Comparison of ENCODE assay signal across 8 mouse cellular contexts in genomic region chr19:44145702-44146567, GRCm38 (mm10). TPM values are rescaled to one million over a fixed set of nuclear protein-coding genes. Genes with fewer than 3 reads are reported as not detected.
DNase-seq lines count a peak whose midpoint lies in the region; ATAC-seq and TF ChIP-seq lines count a peak whose summit lies in the region.

Bloc1s2 (minus strand) TSS chr19:44146446.

- H3K27ac ChIP-seq in embryonic facial prominence, embryonic 14.5 days (replicated peaks; ENCODE audit: low read depth, low read length), result no peak within 1 kb of the TSS
- 0 out of 2 replicates have a peak within 1 kb of the TSS, but pooled peaks have one; percentile 38 for H3K27ac ChIP-seq in limb, embryonic 14.5 days (replicated peaks; ENCODE audit: low read depth, low read length)
- peak within 1 kb of the TSS; percentile 65 for H3K27ac ChIP-seq in midbrain, postnatal 0 days (ENCODE audit: low read depth, low read length)

- H3K27me3 ChIP-seq in embryonic facial prominence, embryonic 14.5 days (replicated peaks; ENCODE audit: control insufficient read depth, insufficient read depth, low read length), result 0 out of 2 replicates have a peak, but pooled peaks cover 5% of the 10 kb centered on the region
- H3K27me3 ChIP-seq in limb, embryonic 14.5 days (ENCODE audit: control insufficient read depth, insufficient read depth, low read length), result no peaks in the 10 kb centered on the region
- H3K27me3 ChIP-seq in midbrain, postnatal 0 days (ENCODE audit: insufficient read depth, low read length), result no peaks in the 10 kb centered on the region; the same call in 1 of the 2 replicates

- peak; percentile 89 for ATAC-seq in embryonic facial prominence, embryonic 14.5 days (ENCODE audit: low read depth)
- peak; percentile 85 for ATAC-seq in limb, embryonic 14.5 days (ENCODE audit: low FRiP score, low read depth)
- peak; percentile 89 for ATAC-seq in midbrain, postnatal 0 days (ENCODE audit: low FRiP score)

- peak within 1 kb of the TSS; percentile 64 for H3K4me3 ChIP-seq in embryonic facial prominence, embryonic 14.5 days (ENCODE audit: low read depth, low read length)
- H3K4me3 ChIP-seq in limb, embryonic 14.5 days (replicated peaks; ENCODE audit: low read length), result peak within 1 kb of the TSS; percentile 70
- peak within 1 kb of the TSS; percentile 63 for H3K4me3 ChIP-seq in midbrain, postnatal 0 days (ENCODE audit: low read depth, low read length)

- peak; percentile 83 for DNase-seq in 3T3-L1 (ENCODE audit: low read depth, low spot score)
- DNase-seq in adrenal gland, postnatal 4 days (ENCODE audit: low spot score in 2 of 2), result peak; percentile 72 to 83
- DNase-seq in embryonic facial prominence, embryonic 14.5 days (ENCODE audit: low spot score), result peak; percentile 83
- DNase-seq in heart, adult 8-10 months (ENCODE audit: low spot score), result peak; percentile 87
- peak; percentile 94 for DNase-seq in kidney, adult 9 months
- peak; percentile 74 for DNase-seq in limb, embryonic 14.5 days (ENCODE audit: low spot score)
- peak; percentile 82 for DNase-seq in midbrain, postnatal 0 days (ENCODE audit: low spot score)
- DNase-seq in spleen, postnatal 14 days (ENCODE audit: low spot score in 2 of 2), result peak; percentile 84 to 87

- TF ChIP-seq POLR2A in limb, embryonic 14.5 days (IDR thresholded peaks at IDR 0.05; ENCODE audit: borderline replicate concordance, extremely low read depth, insufficient read depth, insufficient read length), result peak; percentile 83; the same call in 1 of the 2 replicates

- H3K4me1 ChIP-seq in embryonic facial prominence, embryonic 14.5 days (ENCODE audit: control insufficient read depth, insufficient read depth, low read length), result peaks cover 8% of the 10 kb centered on the region; the same call in 1 of the 2 replicates
- peaks cover 11% of the 10 kb centered on the region for H3K4me1 ChIP-seq in limb, embryonic 14.5 days (ENCODE audit: control insufficient read depth, insufficient read depth, low read length)
- H3K4me1 ChIP-seq in midbrain, postnatal 0 days (ENCODE audit: insufficient read depth, low read length), result no peaks in the 10 kb centered on the region

- WGBS in embryonic facial prominence, embryonic 14.5 days, result 3% methylated on average over 45 of the region's 46 CpGs
- 3% methylated on average over 46 of the region's 46 CpGs for WGBS in limb, embryonic 14.5 days
- 2% methylated on average over 46 of the region's 46 CpGs for WGBS in midbrain, postnatal 0 days

- peak within 1 kb of the TSS; percentile 75 for H3K9ac ChIP-seq in embryonic facial prominence, embryonic 14.5 days (ENCODE audit: low read depth, low read length)
- peak within 1 kb of the TSS; percentile 69 for H3K9ac ChIP-seq in limb, embryonic 14.5 days (ENCODE audit: low read depth, low read length, severe bottlenecking)
- H3K9ac ChIP-seq in midbrain, postnatal 0 days (replicated peaks; ENCODE audit: low read length, poor library complexity, severe bottlenecking), result peak within 1 kb of the TSS; percentile 82

- TF ChIP-seq CTCF in midbrain, postnatal 0 days (IDR thresholded peaks at IDR 0.05), result no peak

- H3K4me2 ChIP-seq in embryonic facial prominence, embryonic 14.5 days (ENCODE audit: low read depth, low read length), result peak within 1 kb of the TSS; percentile 62
- H3K4me2 ChIP-seq in limb, embryonic 14.5 days (replicated peaks; ENCODE audit: low read depth, low read length, severe bottlenecking), result peak within 1 kb of the TSS; percentile 65
- peak within 1 kb of the TSS; percentile 63 for H3K4me2 ChIP-seq in midbrain, postnatal 0 days (ENCODE audit: low read depth, low read length, poor library complexity, severe bottlenecking)

- H3K36me3 ChIP-seq in embryonic facial prominence, embryonic 14.5 days (ENCODE audit: control insufficient read depth, insufficient read depth, low read length), result peaks cover 34% of the 10 kb centered on the region
- peaks cover 36% of the 10 kb centered on the region for H3K36me3 ChIP-seq in limb, embryonic 14.5 days (ENCODE audit: control insufficient read depth, insufficient read depth, low read length)
- H3K36me3 ChIP-seq in midbrain, postnatal 0 days (ENCODE audit: insufficient read depth, low read length), result peaks cover 26% of the 10 kb centered on the region

- H3K9me3 ChIP-seq in embryonic facial prominence, embryonic 14.5 days (ENCODE audit: control insufficient read depth, low read length), result no peaks in the 10 kb centered on the region
- no peaks in the 10 kb centered on the region for H3K9me3 ChIP-seq in limb, embryonic 14.5 days (ENCODE audit: control insufficient read depth, low read length)
- no peaks in the 10 kb centered on the region for H3K9me3 ChIP-seq in midbrain, postnatal 0 days (ENCODE audit: low read length)

RNA-seq across cellular contexts. Expression of gene Bloc1s2, which starts in this region (rescaled TPM):
- 10 to 100 TPM; 44.9 to 50.0 TPM for total RNA-seq in adrenal gland, postnatal 4 days (2021)
- polyA plus RNA-seq in embryonic facial prominence, embryonic 14.5 days (2014; fragmentation: Nextera tagmentation; extraction: Ambion mirVana), result 79.1 and 79.6 TPM in 2 replicates
- total RNA-seq in heart, adult 8-10 months (2022), result 10 to 100 TPM; 14.1 to 21.6 (median 18.3) TPM
- 50.5 and 74.8 TPM in 2 replicates for polyA plus RNA-seq in limb, embryonic 14.5 days (2012; rRNA removed)
- 82.1 and 87.5 TPM in 2 replicates for polyA plus RNA-seq in limb, embryonic 14.5 days (2014; fragmentation: Nextera tagmentation; extraction: Ambion mirVana)
- total RNA-seq in midbrain, postnatal 0 days (2014; rRNA removed), result 40.4 and 56.7 TPM in 2 replicates
- 200 and 201 TPM in 2 replicates for polyA plus RNA-seq in midbrain, postnatal 0 days (2015; fragmentation: Nextera tagmentation; extraction: Ambion mirVana)
